Mouse (Mus musculus) hindbrain, embryonic 12.5 days (tissue): ENCODE data around the gene Phactr2. TPM values are rescaled to one million over a fixed set of nuclear protein-coding genes. Genes with fewer than 3 reads are reported as not detected.

Experiments
- ATAC-seq: fragments of 200-750 bp; cut with Nextera tagmentation; 2 replicates; pipeline ENCODE4 v1.8.0; 2017; ENCODE audit warnings: moderate TSS enrichment; ENCODE audit not compliant: low FRiP score
- H3K27ac ChIP-seq: fragments of 300-500 bp; sonication (generic); 2 replicates; pipeline ENCODE4 v1.5.1; 2016; ENCODE audit warnings: mild to moderate bottlenecking
- H3K27me3 ChIP-seq: fragments of 300-500 bp; sonication (generic); 2 replicates; pipeline ENCODE4 v1.6.1; 2016; ENCODE audit warnings: mild to moderate bottlenecking
- H3K36me3 ChIP-seq: fragments of 300-500 bp; sonication (generic); 2 replicates; pipeline ENCODE4 v1.6.1; 2016; ENCODE audit warnings: mild to moderate bottlenecking
- H3K4me1 ChIP-seq: fragments of 300-500 bp; sonication (generic); 2 replicates; pipeline ENCODE4 v1.6.1; 2016
- H3K4me2 ChIP-seq: fragments of 300-500 bp; sonication (generic); replicated peaks from 2 replicates; pipeline ENCODE4 v1.6.1; 2016; ENCODE audit warnings: mild to moderate bottlenecking
- H3K4me3 ChIP-seq: fragments of 300-500 bp; sonication (generic); 2 replicates; pipeline ENCODE4 v1.5.1; 2016; ENCODE audit warnings: mild to moderate bottlenecking
- H3K9ac ChIP-seq: fragments of 300-500 bp; sonication (generic); 2 replicates; pipeline ENCODE4 v1.6.1; 2016; ENCODE audit warnings: mild to moderate bottlenecking, moderate library complexity
- H3K9me3 ChIP-seq: fragments of 300-500 bp; sonication (generic); replicated peaks from 2 replicates; pipeline ENCODE4 v1.6.1; 2016; ENCODE audit warnings: mild to moderate bottlenecking
- WGBS: fragments of 180-500 bp; shearing (Covaris S2); methylation state at CpG from one replicate; pipeline ENCODE4 v1.1.7; 2016; 5-methylcytosine and 5-hydroxymethylcytosine counted together
- polyA plus RNA-seq: library from polyadenylated mRNA; unstranded; fragments of >200 nt; fragmentation: Nextera tagmentation; extraction: Ambion mirVana; gene quantifications from 2 replicates; pipeline ENCODE4 v1.2.1, GENCODE M21; 2016

Phactr2 gene
- polyA plus RNA-seq, 1 experiment from 2014 or later, result 14.5 TPM

DNA sequence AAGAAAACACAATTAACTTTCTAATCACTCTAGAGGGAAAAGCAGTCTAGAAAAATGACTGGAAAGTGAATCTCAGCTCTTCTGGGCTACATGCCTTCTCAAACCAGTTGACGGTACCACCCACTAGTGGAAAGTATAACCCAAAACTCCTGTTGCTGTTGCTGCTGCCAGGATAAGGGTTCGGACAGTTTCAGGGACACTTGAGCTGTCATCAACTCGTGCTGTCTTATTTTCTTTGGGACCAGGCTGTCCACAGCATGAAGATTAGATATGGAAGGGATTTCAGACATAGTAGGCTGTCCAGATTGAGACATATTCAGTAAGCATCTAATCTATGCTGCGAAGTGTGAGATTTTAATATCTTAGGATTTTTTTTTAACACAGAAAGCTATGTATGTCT lies 199.5 kb downstream of the Phactr2 start:
- Histone ChIP-seq H3K27ac (no peak overlapping the region), H3K4me3 (no peak overlapping the region), H3K9ac (no peak overlapping the region), H3K9me3 (no peaks in the 10 kb centered on the region), H3K27me3 (no peaks in the 10 kb centered on the region), H3K36me3 (no peaks in the 10 kb centered on the region), H3K4me2 (no peak overlapping the region), H3K4me1 (no peaks in the 10 kb centered on the region)
- 86% methylated on average over 4 of the region's 4 CpGs for WGBS
- ATAC-seq, result no peak

GRCm38 (mm10) chr10:13273756-13274155 lies 200.5 kb downstream of the Phactr2 start:
- WGBS, result 88% methylated on average over 1 of the region's 1 CpGs
- H3K27ac ChIP-seq, result no peak overlapping the region
- no peak overlapping the region for H3K4me2 ChIP-seq
- no peak overlapping the region for H3K9ac ChIP-seq
- no peak overlapping the region for H3K4me3 ChIP-seq
- no peaks in the 10 kb centered on the region for H3K4me1 ChIP-seq
- no peaks in the 10 kb centered on the region for H3K36me3 ChIP-seq
- no peaks in the 10 kb centered on the region for H3K9me3 ChIP-seq
- no peaks in the 10 kb centered on the region for H3K27me3 ChIP-seq
- ATAC-seq, result no peak

- 87% methylated on average over 8 of the region's 8 CpGs for WGBS
- no peaks in the 10 kb centered on the region for H3K9me3 ChIP-seq
- H3K4me1 ChIP-seq, result no peaks in the 10 kb centered on the region
- no peak overlapping the region for H3K4me2 ChIP-seq
- no peak for ATAC-seq
- H3K27me3 ChIP-seq, result no peaks in the 10 kb centered on the region
- no peak overlapping the region for H3K9ac ChIP-seq
- no peaks in the 10 kb centered on the region for H3K36me3 ChIP-seq
- no peak overlapping the region for H3K4me3 ChIP-seq
- H3K27ac ChIP-seq, result no peak overlapping the region
These were observed 202.5 kb downstream of the Phactr2 start for GRCm38 (mm10) chr10:13271716-13272115.

- Histone ChIP-seq H3K9ac (no peak overlapping the region), H3K9me3 (no peaks in the 10 kb centered on the region), H3K27me3 (no peaks in the 10 kb centered on the region), H3K4me1 (no peaks in the 10 kb centered on the region), H3K4me2 (no peak overlapping the region), H3K36me3 (no peaks in the 10 kb centered on the region), H3K4me3 (no peak overlapping the region), H3K27ac (no peak overlapping the region)
- 82% methylated on average over 7 of the region's 7 CpGs for WGBS
- no peak for ATAC-seq
These were observed 203.1 kb downstream of the Phactr2 start for GRCm38 (mm10) chr10:13271099-13271498.

GRCm38 (mm10) chr10:13270270-13270669 lies 203.9 kb downstream of the Phactr2 start:
- Histone ChIP-seq H3K4me2 (no peak overlapping the region), H3K27ac (no peak overlapping the region), H3K9me3 (no peaks in the 10 kb centered on the region), H3K36me3 (no peaks in the 10 kb centered on the region), H3K4me3 (no peak overlapping the region), H3K27me3 (no peaks in the 10 kb centered on the region), H3K9ac (no peak overlapping the region), H3K4me1 (no peaks in the 10 kb centered on the region)
- ATAC-seq, result no peak
- WGBS, result 92% methylated on average over 7 of the region's 7 CpGs

GRCm38 (mm10) chr10:13259251-13259650 lies 215.0 kb downstream of the Phactr2 start:
- Histone ChIP-seq H3K27ac (no peak overlapping the region), H3K4me1 (no peaks in the 10 kb centered on the region), H3K27me3 (no peaks in the 10 kb centered on the region), H3K4me2 (no peak overlapping the region), H3K4me3 (no peak overlapping the region), H3K9ac (no peak overlapping the region), H3K36me3 (no peaks in the 10 kb centered on the region), H3K9me3 (no peaks in the 10 kb centered on the region)
- WGBS, result 86% methylated on average over 3 of the region's 3 CpGs
- ATAC-seq, result no peak

DNA sequence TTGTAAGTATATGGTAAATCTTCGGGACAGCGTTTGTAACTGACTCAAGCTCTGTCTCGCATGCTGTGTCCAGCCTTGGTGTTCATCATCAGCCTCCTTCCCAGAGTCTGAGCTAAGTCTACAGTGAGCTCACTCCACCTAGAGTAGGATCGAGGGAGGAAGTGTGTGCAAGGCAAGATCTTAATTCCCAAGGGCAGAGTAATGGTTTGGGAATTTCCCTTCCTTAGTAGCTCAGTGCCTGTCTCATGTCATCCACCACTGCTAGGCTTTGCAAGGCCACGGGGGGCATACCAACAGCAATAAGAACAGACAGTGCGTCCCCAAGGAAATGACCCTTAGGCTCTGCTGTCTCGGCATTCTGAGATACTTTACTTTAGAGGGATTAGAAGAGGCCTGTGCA lies 218.0 kb downstream of the Phactr2 start:
- 81% methylated on average over 7 of the region's 7 CpGs for WGBS
- ATAC-seq, result no peak
- no peak overlapping the region for H3K4me3 ChIP-seq

GRCm38 (mm10) chr10:13250280-13250679 lies 223.9 kb downstream of the Phactr2 start:
- Histone ChIP-seq H3K4me3 (no peak overlapping the region), H3K27me3 (no peaks in the 10 kb centered on the region), H3K4me1 (no peaks in the 10 kb centered on the region), H3K9ac (no peak overlapping the region), H3K36me3 (peaks cover 5% of the 10 kb centered on the region; the same call in 1 of the 2 replicates), H3K27ac (no peak overlapping the region), H3K4me2 (no peak overlapping the region), H3K9me3 (no peaks in the 10 kb centered on the region)
- 77% methylated on average over 2 of the region's 2 CpGs for WGBS
- no peak for ATAC-seq

More for the DNA sequence above, 218.0 kb downstream of the Phactr2 start:
- Histone ChIP-seq H3K9ac (no peak overlapping the region), H3K4me1 (no peaks in the 10 kb centered on the region), H3K36me3 (0 out of 2 replicates have a peak, but pooled peaks cover 5% of the 10 kb centered on the region), H3K27me3 (no peaks in the 10 kb centered on the region), H3K9me3 (no peaks in the 10 kb centered on the region), H3K27ac (no peak overlapping the region), H3K4me2 (no peak overlapping the region)

DNA sequence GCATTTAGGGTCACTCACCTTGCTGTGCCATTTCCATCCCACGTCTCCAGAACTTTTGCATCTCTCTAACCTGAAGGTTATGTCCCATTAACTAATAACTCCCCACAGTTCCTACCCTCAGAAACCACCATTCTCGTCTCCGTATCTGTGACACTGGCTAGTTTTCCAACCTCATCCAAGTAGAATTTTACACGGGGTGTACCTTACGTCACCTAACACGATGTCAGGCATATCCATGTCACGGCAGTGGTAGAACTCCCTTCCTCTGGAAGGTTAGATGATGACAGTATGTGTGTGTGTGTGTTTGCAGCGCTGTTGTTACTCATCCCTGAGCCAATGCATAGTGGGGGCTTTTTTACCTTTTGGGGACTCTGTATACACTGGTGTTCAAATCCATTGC lies 225.1 kb downstream of the Phactr2 start:
- Histone ChIP-seq H3K9me3 (no peaks in the 10 kb centered on the region), H3K4me1 (no peaks in the 10 kb centered on the region), H3K4me2 (no peak overlapping the region), H3K4me3 (no peak overlapping the region), H3K36me3 (peaks cover 5% of the 10 kb centered on the region; the same call in 1 of the 2 replicates), H3K9ac (no peak overlapping the region), H3K27ac (no peak overlapping the region), H3K27me3 (no peaks in the 10 kb centered on the region)
- WGBS, result 96% methylated on average over 8 of the region's 8 CpGs
- no peak for ATAC-seq

DNA sequence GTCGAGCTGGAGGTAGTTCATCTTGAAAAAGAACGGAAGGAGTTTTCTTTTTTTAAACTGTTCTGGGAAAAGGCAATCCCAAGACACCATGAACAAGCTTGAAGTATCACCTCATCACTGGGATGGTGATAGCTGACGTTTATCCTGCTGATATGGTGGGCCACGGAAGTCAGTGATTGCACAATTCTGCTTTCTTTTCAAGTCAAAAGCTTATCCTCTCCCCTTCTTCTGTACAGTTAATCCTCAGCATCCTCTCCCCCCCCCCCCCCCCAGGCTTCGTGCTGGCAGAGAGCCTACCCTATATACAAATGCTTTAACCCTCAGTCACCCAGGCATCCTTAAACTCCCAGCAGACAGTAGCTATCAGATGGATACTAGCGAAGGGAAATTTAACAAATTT lies 228.5 kb downstream of the Phactr2 start:
- Histone ChIP-seq H3K27me3 (no peaks in the 10 kb centered on the region), H3K4me3 (no peak overlapping the region), H3K4me2 (no peak overlapping the region), H3K4me1 (no peaks in the 10 kb centered on the region), H3K9me3 (no peaks in the 10 kb centered on the region), H3K36me3 (no peaks in the 10 kb centered on the region; the same call in 1 of the 2 replicates), H3K27ac (no peak overlapping the region), H3K9ac (no peak overlapping the region)
- no peak for ATAC-seq
- WGBS, result 78% methylated on average over 6 of the region's 6 CpGs

DNA sequence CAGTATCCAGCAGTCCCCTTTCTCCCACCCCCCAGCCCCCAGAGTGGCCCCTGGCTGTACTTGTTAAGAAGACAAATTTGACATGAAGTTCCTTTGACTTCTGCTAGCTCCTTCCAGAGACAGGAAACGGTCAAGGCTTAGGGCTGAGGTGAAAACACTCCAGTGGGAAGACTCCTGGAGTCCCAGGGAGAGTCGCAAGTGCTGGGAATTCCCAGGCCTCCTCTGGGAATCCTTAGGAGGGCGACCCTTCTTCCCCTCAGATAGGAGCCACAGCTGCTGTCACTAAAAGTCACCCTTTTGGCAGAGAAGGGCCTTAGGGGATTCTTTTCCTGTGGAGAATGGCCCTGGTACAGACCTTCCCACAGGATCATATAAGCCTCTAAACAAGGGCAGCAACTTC lies 230.0 kb downstream of the Phactr2 start:
- no peaks in the 10 kb centered on the region for H3K9me3 ChIP-seq
- no peak overlapping the region for H3K4me3 ChIP-seq
- ATAC-seq, result no peak
- H3K36me3 ChIP-seq, result no peaks in the 10 kb centered on the region; the same call in 1 of the 2 replicates
- no peak overlapping the region for H3K4me2 ChIP-seq
- H3K27ac ChIP-seq, result no peak overlapping the region
- H3K27me3 ChIP-seq, result no peaks in the 10 kb centered on the region
- WGBS, result 46% methylated on average over 3 of the region's 3 CpGs
- no peaks in the 10 kb centered on the region for H3K4me1 ChIP-seq
- no peak overlapping the region for H3K9ac ChIP-seq

DNA sequence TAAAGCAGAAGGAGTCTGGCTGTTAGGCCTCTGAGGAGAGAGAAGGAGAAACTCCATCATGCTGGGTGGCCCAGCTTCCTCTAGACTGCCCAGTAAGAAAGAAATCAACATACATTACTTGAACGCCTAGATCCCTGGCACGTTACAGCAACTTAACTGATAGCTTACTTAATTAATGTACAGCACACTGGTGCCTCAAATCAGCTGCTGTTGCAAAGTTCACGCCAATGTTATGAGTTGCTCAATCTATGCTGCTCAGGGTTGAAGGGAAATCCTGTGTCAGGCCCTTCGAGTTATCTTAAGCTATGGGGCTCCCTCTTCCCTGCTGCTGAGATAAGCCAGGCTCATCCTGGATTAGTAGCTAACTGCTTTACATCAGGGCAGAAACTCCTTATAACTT lies 233.8 kb downstream of the Phactr2 start:
- no peaks in the 10 kb centered on the region for H3K9me3 ChIP-seq
- 81% methylated on average over 4 of the region's 4 CpGs for WGBS
- ATAC-seq, result no peak
- H3K4me2 ChIP-seq, result no peak overlapping the region
- H3K36me3 ChIP-seq, result no peaks in the 10 kb centered on the region
- no peak overlapping the region for H3K4me3 ChIP-seq
- no peak overlapping the region for H3K9ac ChIP-seq
- no peaks in the 10 kb centered on the region for H3K27me3 ChIP-seq
- H3K27ac ChIP-seq, result no peak overlapping the region
- H3K4me1 ChIP-seq, result no peaks in the 10 kb centered on the region

- H3K27ac ChIP-seq, result no peak overlapping the region
- H3K4me3 ChIP-seq, result no peak overlapping the region
- WGBS, result 90% methylated on average over 4 of the region's 4 CpGs
- no peak overlapping the region for H3K4me2 ChIP-seq
- H3K9ac ChIP-seq, result no peak overlapping the region
- H3K9me3 ChIP-seq, result no peaks in the 10 kb centered on the region
- no peak for ATAC-seq
- peaks cover 3% of the 10 kb centered on the region for H3K4me1 ChIP-seq
- no peaks in the 10 kb centered on the region for H3K36me3 ChIP-seq
- no peaks in the 10 kb centered on the region for H3K27me3 ChIP-seq
These were observed 236.0 kb downstream of the Phactr2 start for GRCm38 (mm10) chr10:13238188-13238587.
